Mouse (Mus musculus): ENCODE data around the gene Olfr211. TPM values are rescaled to one million over a fixed set of nuclear protein-coding genes. Genes with fewer than 3 reads are reported as not detected.
A peak's percentile ranks its signal among the peaks of the same experiment; 100 is the strongest.
"Not testable (repeated sequence)": the region's sequence is repeated elsewhere in the genome, so short reads cannot be mapped to it uniquely, and the experiment has no call there.

The Olfr211 gene
- total RNA-seq (2021) = not detected
- long read RNA-seq, experiment 1 = 0 reads
- long read RNA-seq, experiment 2 = 0 reads

DNA sequence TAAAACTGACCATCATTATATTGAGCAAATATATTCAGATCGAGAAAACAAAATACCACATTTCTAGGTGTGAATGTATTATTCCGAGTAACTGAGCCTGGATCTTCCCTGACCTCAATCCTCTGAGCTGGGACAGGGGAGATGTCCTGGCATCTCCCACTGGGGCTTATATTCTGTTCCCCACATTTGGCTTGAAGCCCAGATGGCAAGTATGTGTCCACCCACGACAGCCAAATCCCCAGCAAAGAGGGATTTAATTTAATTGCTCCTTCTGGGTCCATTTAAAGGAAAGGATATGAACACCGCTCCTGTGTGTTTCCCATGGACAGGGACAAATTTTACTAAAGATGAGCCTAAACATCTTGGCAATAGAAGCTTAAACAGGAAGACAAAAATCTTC, at the start of gene Olfr211:
Olfr211 (plus strand) TSS at position 301 of the 400 bp plus-strand sequence.
- DNase-seq = no peak

DNA sequence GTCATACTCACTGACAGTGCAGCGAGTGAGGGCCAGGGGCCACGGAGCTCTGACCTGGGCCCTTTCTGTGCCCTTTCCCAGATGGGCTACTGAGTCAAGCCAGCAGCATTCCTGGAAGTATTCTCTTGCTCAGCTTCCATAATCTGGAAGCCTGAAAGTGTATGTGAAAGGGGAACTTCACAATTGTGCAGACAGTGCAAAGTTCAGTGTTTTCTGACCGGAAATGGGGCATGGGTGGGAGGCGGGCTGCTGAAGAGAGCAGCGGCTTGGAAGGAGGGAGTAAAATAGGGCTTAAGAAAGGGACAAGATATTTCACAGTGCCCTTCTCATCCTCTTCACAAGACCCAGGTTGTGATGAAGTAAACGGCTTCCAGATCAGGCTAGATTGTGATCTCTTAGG, 49.4 kb upstream of the Olfr211 start:
- no peak for DNase-seq

DNA sequence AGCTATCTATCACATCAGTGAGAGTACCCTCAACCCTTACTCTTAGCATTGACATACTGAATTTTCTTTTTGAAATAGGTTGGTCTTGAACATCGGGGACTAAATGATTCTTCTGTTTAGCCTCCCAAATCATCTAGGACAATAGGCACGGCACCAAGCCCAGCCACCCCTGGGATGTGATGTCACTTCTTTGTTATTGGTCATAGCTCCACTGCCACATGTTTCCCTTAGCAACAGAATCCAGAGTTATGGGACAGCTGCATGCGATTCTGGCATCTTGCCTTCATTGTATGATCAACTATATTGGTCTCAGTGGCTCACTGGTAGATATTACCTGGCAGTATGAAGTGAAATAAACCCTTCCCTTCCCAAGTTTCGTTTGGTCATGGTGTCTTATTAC, 48.4 kb upstream of the Olfr211 start:
- no peak for DNase-seq

DNA sequence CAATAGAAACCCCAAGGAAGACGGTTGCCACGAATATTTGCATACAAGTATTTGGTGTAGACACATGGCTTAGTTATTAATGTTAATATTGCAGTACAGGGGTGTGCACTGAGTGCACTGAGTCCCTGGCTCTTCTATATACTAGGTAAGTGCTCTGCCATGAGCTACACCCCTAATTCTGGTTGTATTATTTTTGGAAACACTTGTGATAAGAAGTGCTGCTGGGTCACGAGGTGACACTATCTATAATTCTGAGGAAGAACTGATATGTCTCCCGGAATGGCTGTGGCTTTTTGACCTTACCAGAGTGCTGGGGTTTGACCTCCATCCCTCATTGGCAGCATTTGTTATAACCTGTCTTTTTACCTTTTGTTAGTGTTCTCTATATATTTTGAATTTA, 48.0 kb upstream of the Olfr211 start:
- DNase-seq = no peak

DNA sequence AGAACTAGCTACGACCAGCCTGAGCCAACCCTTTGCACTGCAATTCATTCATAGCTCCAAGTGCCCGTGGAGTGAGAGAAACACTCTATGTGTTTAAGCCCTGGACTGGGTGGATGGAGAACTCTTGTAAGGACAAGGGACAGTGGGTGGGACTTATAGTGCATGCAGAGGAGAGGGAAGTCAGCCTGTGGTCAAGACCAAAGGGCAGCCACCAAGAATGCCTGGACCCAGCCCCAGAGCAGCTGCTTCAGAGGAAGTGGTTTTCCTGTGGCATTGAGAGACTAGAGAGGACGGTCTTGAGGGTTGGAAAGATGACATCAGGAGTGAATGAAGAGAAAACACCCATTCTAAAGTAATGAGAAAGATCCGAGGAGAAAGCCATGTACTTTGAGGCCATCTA, 33.1 kb upstream of the Olfr211 start:
- peak in 1 of 2 experiments; percentile 1 for DNase-seq

DNA sequence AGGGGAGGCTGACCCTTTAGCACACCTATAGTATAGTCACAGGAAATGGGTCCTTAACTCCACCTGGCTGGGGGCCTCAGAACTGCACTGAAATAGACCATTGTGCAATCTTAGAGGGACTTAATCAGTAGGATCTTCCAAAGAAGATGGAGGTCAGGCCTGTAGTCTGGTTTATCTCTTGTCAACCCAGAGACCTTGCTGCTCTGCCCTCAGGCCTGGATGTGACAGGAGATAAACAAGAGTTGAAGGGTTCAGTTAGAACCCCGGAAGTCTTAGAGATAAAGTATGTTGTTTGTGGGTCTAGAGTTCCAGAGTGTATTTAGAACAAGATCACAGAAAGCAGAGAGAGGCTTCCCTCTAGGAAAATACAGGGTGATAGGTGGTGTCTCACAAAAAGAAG, 32.4 kb upstream of the Olfr211 start:
- DNase-seq = no peak

DNA sequence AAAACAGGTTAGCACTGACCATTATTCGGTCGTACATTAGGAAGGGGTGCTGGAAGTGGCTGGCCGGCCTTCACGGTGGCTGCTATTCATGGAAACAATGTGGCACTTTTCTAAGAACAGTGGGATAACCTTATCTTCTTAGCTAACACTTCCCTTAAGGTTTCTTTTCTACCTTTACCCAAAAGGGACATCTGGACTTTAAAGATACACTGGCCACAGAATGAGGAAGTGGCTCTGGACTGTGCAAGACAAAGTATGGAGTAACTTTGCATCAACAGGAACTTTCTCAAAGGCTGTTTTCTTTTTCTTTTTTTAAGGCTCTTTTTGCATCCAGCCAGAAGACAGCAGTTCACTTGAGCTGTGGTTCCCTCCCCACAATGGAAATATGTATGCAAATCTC, 30.2 kb upstream of the Olfr211 start:
- DNase-seq = no peak

- no peak for DNase-seq
These were observed 29.7 kb upstream of the Olfr211 start for GRCm38 (mm10) chr6:116459232-116459631.

GRCm38 (mm10) chr6:116460544-116461283, 28.2 kb upstream of the Olfr211 start, which contains the start of gene Alox5:
TSS of gene Alox5 (minus strand) at chr6:116461178.
- peak; percentile 36 to 43 for DNase-seq

GRCm38 (mm10) chr6:116468081-116468480, 20.8 kb upstream of the Olfr211 start:
- no peak for DNase-seq

- no peak for DNase-seq
These were observed 3.8 kb upstream of the Olfr211 start for GRCm38 (mm10) chr6:116485081-116485480.

- no peak for DNase-seq
These were observed 2.1 kb upstream of the Olfr211 start for GRCm38 (mm10) chr6:116486833-116487232.

DNA sequence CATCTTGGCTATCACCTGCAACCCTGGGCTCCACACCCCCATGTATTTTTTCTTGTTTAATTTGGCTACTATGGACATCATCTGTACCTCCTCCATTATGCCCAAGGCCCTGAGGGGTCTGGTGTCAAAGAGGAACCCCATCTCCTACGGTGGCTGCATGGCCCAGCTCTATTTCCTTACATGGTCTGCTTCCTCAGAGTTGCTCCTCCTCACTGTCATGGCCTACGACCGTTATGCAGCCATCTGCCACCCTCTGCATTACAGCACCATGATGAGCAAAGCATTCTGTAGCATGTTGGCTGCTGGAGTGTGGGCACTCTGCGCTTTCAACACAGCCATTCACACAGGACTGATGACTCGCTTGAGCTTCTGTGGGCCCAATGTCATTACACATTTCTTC, 4.9 kb downstream of the Olfr211 start:
- no peak for DNase-seq

DNA sequence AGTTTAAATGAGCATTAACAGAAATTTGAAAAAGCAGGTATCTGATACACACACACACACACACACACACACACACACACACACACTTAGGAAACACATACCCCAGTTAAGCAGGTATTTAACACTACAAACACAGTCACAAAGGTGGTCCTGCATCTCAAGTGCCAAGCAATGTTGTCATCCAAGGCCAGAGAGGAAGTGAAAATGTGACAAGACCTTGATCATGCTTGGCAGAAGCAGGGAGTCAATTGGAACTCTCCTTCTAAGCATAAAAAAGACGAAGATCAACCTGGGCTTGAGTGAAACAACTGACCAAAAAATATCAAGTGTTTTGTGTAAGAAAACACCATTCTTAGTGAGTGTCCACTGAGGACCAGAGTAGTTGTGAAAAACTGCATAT, 7.1 kb downstream of the Olfr211 start:
- DNase-seq = no peak

DNA sequence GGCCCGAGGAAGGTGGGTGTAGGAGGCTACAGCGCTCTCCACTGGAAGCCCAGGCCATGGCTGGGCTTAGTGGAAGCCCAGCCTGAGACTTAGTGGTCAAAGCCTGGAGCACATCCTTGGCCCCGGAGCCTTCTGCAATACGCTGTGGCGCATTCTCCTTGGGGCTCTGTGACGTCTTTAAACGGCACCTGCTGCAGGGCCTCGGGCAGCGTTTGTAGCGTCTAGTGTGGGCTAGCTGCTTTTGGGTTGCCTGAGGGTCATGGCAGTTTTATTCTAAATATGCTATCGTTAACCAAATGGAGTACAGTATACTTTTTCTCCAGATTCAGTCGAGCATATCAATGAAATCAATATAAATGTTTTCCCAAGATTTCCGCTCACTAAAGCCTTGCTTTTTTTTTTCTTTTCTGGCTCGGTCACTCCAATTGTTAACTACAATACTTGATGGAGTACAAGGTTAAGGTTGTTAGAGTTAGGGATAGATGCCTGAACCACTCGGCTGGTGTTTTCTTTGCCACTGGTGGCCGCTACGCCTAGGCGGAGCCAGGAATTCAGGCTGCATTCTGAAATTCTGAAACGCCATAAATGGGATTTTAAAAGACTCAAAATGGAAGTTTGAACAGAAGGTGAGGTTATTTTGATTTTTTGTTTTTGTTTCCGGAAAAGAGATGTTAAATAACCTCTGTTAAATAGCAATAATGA, 17.6 kb downstream of the Olfr211 start, which contains the start of gene Olfr212:
Olfr212 (plus strand) TSS at position 215 of the 702 bp plus-strand sequence.
- not testable (repeated sequence) for DNase-seq

- DNase-seq = no peak
These were observed 25.9 kb downstream of the Olfr211 start for GRCm38 (mm10) chr6:116514832-116515231.

GRCm38 (mm10) chr6:116538156-116538555, 49.3 kb downstream of the Olfr211 start, which contains the start of gene Olfr213:
TSS of gene Olfr213 (plus strand) at chr6:116538456.
- no peak for DNase-seq

DNA sequence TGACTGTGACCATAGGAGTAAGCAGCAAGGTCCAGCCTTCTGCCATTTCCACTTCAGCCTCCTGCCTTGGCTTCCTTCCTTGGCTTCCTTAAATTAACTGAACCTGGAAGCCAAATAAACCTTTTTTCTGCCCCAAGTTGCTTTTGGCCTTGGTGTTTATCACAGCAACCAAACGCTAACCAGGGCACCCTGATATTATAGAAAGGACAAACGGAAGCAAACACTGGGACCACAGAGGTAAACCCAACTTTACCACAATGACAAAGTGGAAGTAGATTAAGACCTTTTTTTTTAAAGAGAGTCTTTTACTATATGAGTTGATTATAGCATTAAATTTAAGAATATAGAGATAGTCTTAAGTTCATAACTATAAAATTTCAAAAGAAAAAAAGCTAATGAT, 53.6 kb downstream of the Olfr211 start:
- DNase-seq = no peak

Other genes with a start within 250 kb of the Olfr211 start
- gene Zfand4, start 224.9 kb upstream of the Olfr211 start, total RNA-seq (2021) = 1 to 10 TPM in 1 of 2 experiments, under 1 TPM in 1; 0.93 to 1.0 TPM
- 10 to 100 TPM; 52.1 to 71.6 TPM for gene March8, start 151.1 kb upstream of the Olfr211 start, total RNA-seq (2021)
- gene Alox5, start 27.9 kb upstream of the Olfr211 start, total RNA-seq (2021) = 1 to 10 TPM; 1.4 to 1.8 TPM
- gene Olfr212, start 17.4 kb downstream of the Olfr211 start, total RNA-seq (2021) = under 1 TPM in 1 of 2 experiments, not detected in 1; 0.13 TPM
- gene Olfr213, start 49.4 kb downstream of the Olfr211 start, total RNA-seq (2021) = not detected
- 1 to 10 TPM; 3.0 to 4.5 TPM for gene Gm5580, start 62.0 kb downstream of the Olfr211 start, total RNA-seq (2021)
- not detected for gene Olfr214, start 65.1 kb downstream of the Olfr211 start, total RNA-seq (2021)
- gene Olfr215, start 95.1 kb downstream of the Olfr211 start, total RNA-seq (2021) = not detected
- 10 to 100 TPM; 19.7 to 23.0 TPM for gene Zfp422, start 139.9 kb downstream of the Olfr211 start, total RNA-seq (2021)
- 10 to 100 TPM in 1 of 2 experiments, 1 to 10 TPM in 1; 7.0 to 20.2 TPM for gene Depp1, start 161.5 kb downstream of the Olfr211 start, total RNA-seq (2021)
- 1 to 10 TPM; 2.8 to 4.7 TPM for gene Rassf4, start 184.9 kb downstream of the Olfr211 start, total RNA-seq (2021)
- under 1 TPM; 0.07 TPM for gene Tmem72, start 227.8 kb downstream of the Olfr211 start, total RNA-seq (2021)

Measured in adrenal gland, postnatal 36 days (tissue).